19 mouse cellular contexts compared by ENCODE assay signal in genomic region chr4:128178974-128179373, GRCm38 (mm10).
DNase-seq lines count a peak whose midpoint lies in the region; ATAC-seq and TF ChIP-seq lines count a peak whose summit lies in the region.
"Had no signal": no experiment of that assay in that cellular context is flagged by ENCODE, and none has a peak within 500 bp of the region (broad histone marks: within the 10 kb centered on the region; RNA-seq: fewer than 3 reads in every experiment).

No protein-coding gene starts in this region.

- H3K27me3 ChIP-seq in hindbrain, embryonic 15.5 days, result no peaks in the 10 kb centered on the region
- no peaks in the 10 kb centered on the region for H3K27me3 ChIP-seq in hindbrain, embryonic 11.5 days (ENCODE audit: control insufficient read depth, insufficient read depth, low read length)
- no peaks in the 10 kb centered on the region for H3K27me3 ChIP-seq in neural tube, embryonic 13.5 days
- no peaks in the 10 kb centered on the region for H3K27me3 ChIP-seq in forebrain, postnatal 0 days (ENCODE audit: insufficient read depth, low read length)
- H3K27me3 ChIP-seq: embryonic facial prominence, embryonic 12.5 days; kidney, embryonic 15.5 days; limb, embryonic 12.5 days; liver, embryonic 12.5 days; midbrain, embryonic 12.5 days had no signal

- no peak overlapping the region for H3K9ac ChIP-seq in hindbrain, embryonic 15.5 days
- no peak overlapping the region for H3K9ac ChIP-seq in hindbrain, embryonic 11.5 days (ENCODE audit: low read depth, low read length)
- no peak overlapping the region for H3K9ac ChIP-seq in neural tube, embryonic 13.5 days
- no peak overlapping the region for H3K9ac ChIP-seq in forebrain, postnatal 0 days
- H3K9ac ChIP-seq: embryonic facial prominence, embryonic 12.5 days; kidney, embryonic 15.5 days; limb, embryonic 12.5 days; liver, embryonic 12.5 days; midbrain, embryonic 12.5 days had no signal

- H3K4me1 ChIP-seq in hindbrain, embryonic 15.5 days (replicated peaks), result peaks cover 42% of the 10 kb centered on the region
- H3K4me1 ChIP-seq in hindbrain, embryonic 11.5 days (replicated peaks; ENCODE audit: control insufficient read depth, insufficient read depth, low read length), result no peaks in the 10 kb centered on the region
- peaks cover 45% of the 10 kb centered on the region for H3K4me1 ChIP-seq in neural tube, embryonic 13.5 days (replicated peaks)
- peaks cover 6% of the 10 kb centered on the region; the same call in 1 of the 2 replicates for H3K4me1 ChIP-seq in forebrain, postnatal 0 days (ENCODE audit: insufficient read depth)
- H3K4me1 ChIP-seq: embryonic facial prominence, embryonic 12.5 days; kidney, embryonic 15.5 days; limb, embryonic 12.5 days; liver, embryonic 12.5 days had no signal

- no peak overlapping the region for H3K4me2 ChIP-seq in hindbrain, embryonic 15.5 days
- H3K4me2 ChIP-seq in hindbrain, embryonic 11.5 days (replicated peaks; ENCODE audit: low read depth, low read length), result no peak overlapping the region
- no peak overlapping the region for H3K4me2 ChIP-seq in neural tube, embryonic 13.5 days
- no peak overlapping the region for H3K4me2 ChIP-seq in forebrain, postnatal 0 days (ENCODE audit: low read depth)
- H3K4me2 ChIP-seq: embryonic facial prominence, embryonic 12.5 days; kidney, embryonic 15.5 days; limb, embryonic 12.5 days; liver, embryonic 12.5 days; midbrain, embryonic 12.5 days had no signal

- H3K27ac ChIP-seq in hindbrain, embryonic 15.5 days (replicated peaks), result peak overlapping the region; percentile 61
- no peak overlapping the region for H3K27ac ChIP-seq in hindbrain, embryonic 11.5 days (ENCODE audit: low read depth, low read length)
- H3K27ac ChIP-seq in neural tube, embryonic 13.5 days (replicated peaks), result peak overlapping the region; percentile 33
- 0 out of 2 replicates have a peak overlapping the region, but pooled peaks have one; percentile 45 for H3K27ac ChIP-seq in forebrain, postnatal 0 days (ENCODE audit: low read depth, low read length)
- H3K27ac ChIP-seq: embryonic facial prominence, embryonic 12.5 days; kidney, embryonic 15.5 days; limb, embryonic 12.5 days; liver, embryonic 12.5 days; midbrain, embryonic 12.5 days had no signal

- peak; percentile 55 for ATAC-seq in hindbrain, embryonic 15.5 days (ENCODE audit: low FRiP score, low read depth)
- no peak for ATAC-seq in hindbrain, embryonic 11.5 days (ENCODE audit: low FRiP score)
- 0 out of 2 replicates have a peak, but pooled peaks have one; percentile 33 for ATAC-seq in neural tube, embryonic 13.5 days (ENCODE audit: low read depth)
- peak; percentile 86 for ATAC-seq in forebrain, postnatal 0 days
- ATAC-seq: intestine, embryonic 16.5 days; liver, embryonic 12.5 days had no signal

- intact Hi-C loops in heart, postnatal 14 days (cut with DNase I), result no loop called here

- no peak overlapping the region for H3K4me3 ChIP-seq in hindbrain, embryonic 15.5 days
- no peak overlapping the region for H3K4me3 ChIP-seq in hindbrain, embryonic 11.5 days (ENCODE audit: low read depth, low read length)
- H3K4me3 ChIP-seq in neural tube, embryonic 13.5 days, result no peak overlapping the region
- H3K4me3 ChIP-seq in forebrain, postnatal 0 days (ENCODE audit: low read depth, low read length), result no peak overlapping the region
- H3K4me3 ChIP-seq: embryonic facial prominence, embryonic 12.5 days; erythroblast, embryonic 14.5 days; kidney, embryonic 15.5 days; limb, embryonic 12.5 days; liver, embryonic 12.5 days; midbrain, embryonic 12.5 days had no signal

- H3K36me3 ChIP-seq in hindbrain, embryonic 15.5 days, result no peaks in the 10 kb centered on the region
- H3K36me3 ChIP-seq in hindbrain, embryonic 11.5 days (ENCODE audit: control insufficient read depth, insufficient read depth, low read length), result no peaks in the 10 kb centered on the region
- H3K36me3 ChIP-seq in neural tube, embryonic 13.5 days, result no peaks in the 10 kb centered on the region
- H3K36me3 ChIP-seq in forebrain, postnatal 0 days (ENCODE audit: insufficient read depth), result no peaks in the 10 kb centered on the region
- H3K36me3 ChIP-seq: embryonic facial prominence, embryonic 12.5 days; kidney, embryonic 15.5 days; limb, embryonic 12.5 days; liver, embryonic 12.5 days; midbrain, embryonic 12.5 days had no signal

- 32% methylated on average over 8 of the region's 8 CpGs for WGBS in hindbrain, embryonic 15.5 days
- WGBS in hindbrain, embryonic 11.5 days, result 82% methylated on average over 8 of the region's 8 CpGs
- WGBS in neural tube, embryonic 13.5 days, result 50% methylated on average over 8 of the region's 8 CpGs
- WGBS in forebrain, postnatal 0 days, result 31% methylated on average over 8 of the region's 8 CpGs

- no peaks in the 10 kb centered on the region for H3K9me3 ChIP-seq in hindbrain, embryonic 15.5 days
- no peaks in the 10 kb centered on the region for H3K9me3 ChIP-seq in hindbrain, embryonic 11.5 days (ENCODE audit: control insufficient read depth, low read length)
- H3K9me3 ChIP-seq in neural tube, embryonic 13.5 days, result no peaks in the 10 kb centered on the region
- no peaks in the 10 kb centered on the region for H3K9me3 ChIP-seq in forebrain, postnatal 0 days (ENCODE audit: low read length)
- H3K9me3 ChIP-seq: embryonic facial prominence, embryonic 12.5 days; kidney, embryonic 15.5 days; limb, embryonic 12.5 days; midbrain, embryonic 12.5 days had no signal

- no peak for TF ChIP-seq CTCF in forebrain, postnatal 0 days (IDR thresholded peaks at IDR 0.05; ENCODE audit: low read depth)

- no peak for DNase-seq in hindbrain, embryonic 11.5 days (ENCODE audit: low spot score)
- no peak for DNase-seq in neural tube, embryonic 10.5 days (ENCODE audit: extremely low spot score, low spot score)
- DNase-seq in forebrain, postnatal 0 days, result peak; percentile 74
- no peak for DNase-seq in heart, postnatal 14 days
- no peak for DNase-seq in adrenal gland, adult 18-20 months (ENCODE audit: low spot score in 2 of 2)
- DNase-seq: B cell, adult 2 months; gastrocnemius, postnatal 14 days; lung, adult 2 months; right cerebral cortex, adult 18-20 months; thymus, adult 18-20 months had no signal
